Mouse (Mus musculus): ENCODE measurements around the gene Gm8237.
"Not testable (repeated sequence)": the region's sequence is repeated elsewhere in the genome, so short reads cannot be mapped to it uniquely, and the experiment has no call there.

Gm8237 gene

GRCm38 (mm10) chr14:5880241-5880640, at the start of gene Gm8237:
TSS of gene Gm8237 (minus strand) at chr14:5880382.
- DNase-seq (ENCODE audit: low spot score) = peak; percentile 4

GRCm38 (mm10) chr14:5923276-5923675, 43.1 kb upstream of the Gm8237 start:
- DNase-seq (ENCODE audit: low spot score) = not testable (repeated sequence)

GRCm38 (mm10) chr14:5918330-5918942, 38.3 kb upstream of the Gm8237 start:
- not testable (repeated sequence) for DNase-seq (ENCODE audit: low spot score)

DNA sequence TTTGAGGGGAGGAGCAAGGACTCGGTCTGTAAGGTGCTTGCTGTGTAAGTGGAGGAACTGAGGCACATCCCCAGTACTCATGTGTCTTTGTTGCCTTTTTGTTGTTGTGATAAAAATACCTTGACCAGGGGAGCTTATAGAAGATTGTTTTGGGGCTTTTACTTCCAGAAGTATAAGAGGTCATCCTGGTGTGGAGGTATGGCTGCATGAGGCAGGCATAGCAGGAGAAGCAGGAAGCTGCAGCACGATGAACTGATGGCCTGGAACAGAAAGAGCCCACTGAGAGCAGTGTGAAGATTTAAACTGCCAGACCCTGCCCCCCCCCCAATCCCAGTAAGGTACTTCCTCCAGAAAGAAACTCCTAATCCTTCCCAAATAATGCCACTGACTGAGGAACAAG, 33.5 kb upstream of the Gm8237 start:
- DNase-seq (ENCODE audit: low spot score) = not testable (repeated sequence)

- DNase-seq (ENCODE audit: low spot score) = not testable (repeated sequence)
Measured at GRCm38 (mm10) chr14:5879791-5880190, 391 bp downstream of the Gm8237 start.

- peak; percentile 8 for DNase-seq (ENCODE audit: low spot score)
Measured at GRCm38 (mm10) chr14:5879136-5879535, 1.0 kb downstream of the Gm8237 start.

- DNase-seq (ENCODE audit: low spot score) = not testable (repeated sequence)
Measured at GRCm38 (mm10) chr14:5855911-5856310, 24.3 kb downstream of the Gm8237 start.

DNA sequence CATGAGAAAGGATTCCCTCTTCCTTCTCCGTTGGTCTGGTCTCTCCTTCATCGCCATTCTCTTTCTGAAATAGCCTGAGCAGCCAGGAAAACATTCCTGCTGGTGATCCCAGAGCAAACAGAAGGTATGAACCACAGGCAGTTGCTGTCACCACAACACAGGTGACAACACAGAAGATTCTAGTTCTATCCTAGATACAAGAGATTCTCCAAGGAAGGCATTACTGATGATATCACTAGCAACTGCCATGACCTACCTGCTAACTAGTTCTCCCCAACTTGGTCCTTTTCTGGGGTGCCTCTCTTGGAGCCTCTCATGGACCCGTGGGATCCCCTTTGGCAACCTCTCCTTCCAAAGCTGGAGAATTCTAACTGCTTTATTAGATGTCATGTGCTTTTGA, 50.0 kb downstream of the Gm8237 start, which contains the start of gene Gm3424:
TSS of gene Gm3424 (minus strand) at position 101 of the 400 bp plus-strand sequence.
- not testable (repeated sequence) for DNase-seq (ENCODE audit: low spot score)

GRCm38 (mm10) chr14:5812699-5813356, 67.4 kb downstream of the Gm8237 start:
- DNase-seq (ENCODE audit: low spot score) = not testable (repeated sequence)

Measured in urinary bladder, postnatal 14 days (tissue).